Mouse (Mus musculus) E14TG2a.4 (cell line): ENCODE measurements at regions not wholly inside any gene's neighbourhood (a gene's known extent, or its start where the extent isn't known, plus 50 kb on each side); places are given as distances from the start of the nearest gene placed in this dataset.
A peak's percentile ranks its signal among the peaks of the same experiment; 100 is the strongest.

Source experiments
- H3K27me3 ChIP-seq: 2 replicates; pipeline ENCODE4 v1.6.1; 2014; ENCODE audit warnings: low read length, control low read depth; ENCODE audit not compliant: insufficient read depth
- H3K36me3 ChIP-seq: 2 replicates; pipeline ENCODE4 v1.6.1; 2014; ENCODE audit warnings: low read length, control low read depth; ENCODE audit not compliant: insufficient read depth
- H3K4me1 ChIP-seq: replicated peaks from 2 replicates; pipeline ENCODE4 v1.6.1; 2014; ENCODE audit warnings: low read depth, low read length, control low read depth
- H3K4me3 ChIP-seq: replicated peaks from 2 replicates; pipeline ENCODE4 v1.5.1; 2014; ENCODE audit warnings: mild to moderate bottlenecking, low read length
- H3K9me3 ChIP-seq: 2 replicates; pipeline ENCODE4 v1.6.1; 2014; ENCODE audit warnings: low read length, control low read depth
- CTCF ChIP-seq: conservative IDR thresholded peaks from 2 replicates; pipeline ENCODE4 v1.5.1; 2014; ENCODE audit warnings: low read length
- NANOG ChIP-seq: IDR thresholded peaks from 2 replicates; pipeline ENCODE4 v1.6.1; 2014; ENCODE audit warnings: borderline replicate concordance, low read length, mixed read lengths
- POU5F1 ChIP-seq: IDR thresholded peaks from 2 replicates; pipeline ENCODE4 v1.6.1; 2014; ENCODE audit warnings: low read length, borderline replicate concordance

DNA sequence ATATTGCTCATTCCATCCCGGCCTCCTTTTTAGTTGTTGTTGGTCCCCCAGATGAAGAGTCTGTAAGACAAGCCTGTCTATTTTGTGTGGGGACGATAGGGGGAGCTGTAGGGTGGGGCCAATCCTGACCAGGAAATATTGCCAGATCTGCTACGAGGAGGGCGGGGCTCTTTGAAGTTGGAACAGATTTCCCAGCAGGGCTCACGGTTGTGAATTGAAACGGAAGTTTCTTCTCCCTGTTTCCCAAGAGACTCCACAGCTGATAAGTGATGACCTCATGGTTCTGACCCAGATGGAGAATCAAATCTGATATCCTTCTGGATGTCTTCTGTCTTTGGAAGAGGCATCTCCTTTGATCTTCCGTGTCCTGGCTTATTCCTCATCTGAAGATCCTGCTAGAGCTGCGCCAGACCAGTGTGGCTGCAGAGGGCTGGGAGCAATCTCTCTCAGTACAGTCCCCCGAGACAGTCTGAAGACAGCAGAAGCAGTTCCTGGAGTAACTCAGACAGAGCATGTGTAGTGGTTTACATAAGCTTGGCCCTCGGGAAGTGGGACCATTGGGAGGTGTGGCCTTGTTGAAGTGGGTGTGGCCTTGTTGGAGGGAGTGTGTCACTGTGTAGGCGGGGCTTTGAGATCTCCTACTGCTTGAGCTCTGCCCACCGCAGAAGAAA is 61.9 kb upstream of the Ctbp2 start:
- 0 out of 2 replicates have a peak, but pooled peaks cover 2% of the 10 kb centered on the region for H3K9me3 ChIP-seq
- H3K4me1 ChIP-seq, result peaks cover 5% of the 10 kb centered on the region
- TF ChIP-seq CTCF, result peak; percentile 70
- no peak for TF ChIP-seq POU5F1
- no peak for TF ChIP-seq NANOG
- peak overlapping the region; percentile 45 for H3K4me3 ChIP-seq
- no peaks in the 10 kb centered on the region for H3K36me3 ChIP-seq
- H3K27me3 ChIP-seq, result 0 out of 2 replicates have a peak, but pooled peaks cover 17% of the 10 kb centered on the region

DNA sequence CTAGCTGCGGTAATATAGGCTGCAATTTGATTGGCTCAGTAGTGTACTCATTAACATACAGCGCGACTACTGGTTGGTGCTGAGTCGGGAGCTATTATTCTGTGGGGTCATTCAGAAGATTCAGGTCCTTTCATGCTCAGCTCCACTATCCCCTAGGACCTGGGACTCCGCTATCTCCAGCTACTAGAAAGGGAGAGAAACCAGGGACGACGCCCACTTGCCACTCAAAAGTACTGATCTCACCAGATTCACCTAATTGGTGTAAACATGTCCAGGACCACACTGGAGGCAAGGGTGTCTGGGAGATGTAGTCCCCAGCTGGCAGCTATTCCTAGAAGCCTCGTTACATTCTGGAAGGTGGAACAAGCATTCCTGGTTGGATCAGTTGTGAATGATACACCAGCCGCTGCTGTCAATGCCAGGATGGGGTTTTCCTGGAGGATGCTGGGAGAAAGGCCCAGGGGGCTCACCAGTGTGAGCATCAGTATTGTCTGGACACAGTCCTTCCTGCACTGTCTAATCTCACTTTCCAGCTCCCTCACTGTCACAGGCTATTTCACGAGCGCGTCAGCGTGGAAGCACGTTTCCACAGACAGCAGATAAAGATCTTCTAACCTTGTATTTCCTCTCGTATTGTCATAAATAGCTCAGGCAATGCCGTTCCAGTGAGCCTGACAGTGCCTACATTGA is 60.9 kb upstream of the Ctbp2 start:
- TF ChIP-seq POU5F1, result no peak
- no peak for TF ChIP-seq NANOG
- TF ChIP-seq CTCF, result no peak
- Histone ChIP-seq H3K4me1 (peaks cover 5% of the 10 kb centered on the region), H3K4me3 (no peak overlapping the region), H3K27me3 (0 out of 2 replicates have a peak, but pooled peaks cover 18% of the 10 kb centered on the region), H3K9me3 (0 out of 2 replicates have a peak, but pooled peaks cover 2% of the 10 kb centered on the region), H3K36me3 (no peaks in the 10 kb centered on the region)

DNA sequence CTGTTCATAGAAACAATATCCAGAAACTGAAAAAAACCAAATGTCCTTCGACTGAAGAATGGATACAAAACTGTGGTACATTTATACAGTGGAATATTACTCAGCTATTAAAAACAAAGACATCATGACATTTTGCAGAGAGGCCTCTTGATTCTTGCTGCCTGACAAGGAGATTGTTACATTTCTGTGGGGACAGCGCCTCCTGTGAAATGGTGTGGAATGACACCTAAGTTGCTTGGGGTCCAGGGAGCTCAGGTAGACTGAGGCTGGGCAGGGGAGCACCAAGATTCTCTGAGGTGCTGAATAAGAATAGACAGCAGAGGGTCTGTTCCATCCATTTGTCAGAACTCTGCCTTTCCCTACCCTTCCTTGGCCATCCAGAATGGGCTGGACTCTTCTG is 57.2 kb upstream of the Ctbp2 start:
- no peaks in the 10 kb centered on the region for H3K36me3 ChIP-seq
- H3K4me3 ChIP-seq, result no peak overlapping the region
- peaks cover 14% of the 10 kb centered on the region for H3K4me1 ChIP-seq
- H3K27me3 ChIP-seq, result peaks cover 15% of the 10 kb centered on the region
- 0 out of 2 replicates have a peak, but pooled peaks cover 2% of the 10 kb centered on the region for H3K9me3 ChIP-seq
- TF ChIP-seq CTCF (peak; percentile 62), NANOG (no peak)

DNA sequence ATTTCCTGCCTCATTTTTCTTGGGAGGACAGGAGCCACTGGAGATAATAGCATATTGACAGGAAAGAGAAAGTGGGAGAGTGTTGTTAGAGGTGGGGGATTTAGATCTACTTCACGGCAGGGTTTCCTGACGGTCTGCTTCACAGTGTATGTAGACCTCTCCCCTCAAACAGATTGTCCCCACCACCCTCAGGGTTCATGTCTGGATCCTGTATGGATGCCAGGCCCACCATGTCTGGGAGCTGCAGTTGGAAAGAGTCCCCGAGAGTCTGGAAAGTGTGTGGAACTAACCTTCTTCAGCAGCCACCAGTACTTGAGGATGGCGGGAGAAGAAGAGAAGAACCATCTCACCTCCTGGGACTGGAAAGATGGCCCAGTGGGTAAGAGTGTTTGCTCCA is 53.0 kb upstream of the Ctbp2 start:
- H3K9me3 ChIP-seq, result no peaks in the 10 kb centered on the region
- peaks cover 11% of the 10 kb centered on the region for H3K4me1 ChIP-seq
- no peaks in the 10 kb centered on the region for H3K36me3 ChIP-seq
- H3K4me3 ChIP-seq, result no peak overlapping the region
- peaks cover 10% of the 10 kb centered on the region for H3K27me3 ChIP-seq
- no peak for TF ChIP-seq CTCF
- no peak for TF ChIP-seq POU5F1
- no peak for TF ChIP-seq NANOG

DNA sequence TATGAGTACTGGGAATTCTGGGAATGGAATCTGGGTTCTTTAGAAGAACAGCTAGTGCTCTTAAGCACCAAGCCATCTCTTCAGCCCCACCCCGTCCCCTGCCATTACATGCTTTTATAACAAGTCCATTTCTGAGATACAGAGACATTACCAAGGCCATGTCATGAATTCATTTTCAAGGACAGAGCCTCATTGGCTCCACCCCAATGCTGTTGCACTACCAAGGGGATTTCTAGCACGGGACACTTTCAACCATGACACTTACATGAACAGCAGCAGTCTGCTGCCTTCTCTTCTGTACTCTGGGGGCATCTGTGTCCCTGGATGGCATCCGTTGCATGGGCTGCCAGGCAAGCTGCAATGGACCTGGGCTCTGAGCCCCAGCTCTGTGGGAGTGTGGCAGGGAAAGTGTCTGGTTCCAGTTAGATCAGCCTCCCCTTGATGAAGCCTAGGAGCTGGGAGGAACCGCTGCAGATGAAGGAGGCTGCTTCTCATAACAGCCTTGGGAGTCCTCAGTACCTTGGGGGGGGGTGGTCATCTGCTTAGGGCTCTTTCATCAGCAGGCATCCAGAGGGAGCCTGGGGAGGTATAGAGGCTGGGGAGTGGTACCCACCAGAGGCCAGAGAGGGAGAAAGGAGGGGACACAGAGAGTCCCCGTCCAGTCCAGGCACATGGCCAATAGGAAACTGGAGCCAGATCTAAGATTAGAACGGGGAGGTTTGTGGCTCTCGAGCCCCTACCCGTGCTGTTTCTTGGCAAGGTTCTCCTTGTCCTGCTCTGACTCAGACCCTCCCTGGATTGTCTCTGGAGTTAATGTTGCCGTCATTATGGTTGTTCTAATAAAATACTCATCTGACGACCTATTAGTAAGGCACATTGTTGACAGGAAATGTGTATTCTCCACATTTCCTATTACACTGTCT is 52.4 kb upstream of the Ctbp2 start:
- Histone ChIP-seq H3K4me1 (peaks cover 11% of the 10 kb centered on the region), H3K9me3 (no peaks in the 10 kb centered on the region), H3K4me3 (no peak overlapping the region), H3K36me3 (no peaks in the 10 kb centered on the region), H3K27me3 (peaks cover 11% of the 10 kb centered on the region)
- no peak for TF ChIP-seq POU5F1
- no peak for TF ChIP-seq CTCF
- no peak for TF ChIP-seq NANOG
